Mouse (Mus musculus) cerebellum, adult 2 months (tissue): ENCODE measurements at regions not wholly inside any gene's neighbourhood (a gene's known extent, or its start where the extent isn't known, plus 50 kb on each side); places are given as distances from the start of the nearest gene placed in this dataset.

Experiments
- DNase-seq, 2 experiments: peaks; one replicate each; pipeline ENCODE4 v3.0.0; 2021
- H3K27ac ChIP-seq: fragments of 200-500 bp; 2 replicates; pipeline ENCODE4 v1.5.1; 2012; ENCODE audit warnings: low read length, control low read depth, inconsistent platforms; ENCODE audit not compliant: insufficient read depth
- H3K27me3 ChIP-seq: fragments of 200-500 bp; 2 replicates; pipeline ENCODE4 v1.6.1; 2012; ENCODE audit warnings: inconsistent platforms, mild to moderate bottlenecking, low read length, moderate library complexity; ENCODE audit not compliant: control insufficient read depth, insufficient read depth
- H3K4me1 ChIP-seq: fragments of 200-500 bp; 2 replicates; pipeline ENCODE4 v1.6.1; 2011; ENCODE audit warnings: low read length; ENCODE audit not compliant: control insufficient read depth, insufficient read depth
- H3K4me3 ChIP-seq: fragments of 200-500 bp; replicated peaks from 2 replicates; pipeline ENCODE3; 2011; ENCODE audit warnings: mild to moderate bottlenecking, low read depth, low read length, control low read depth; ENCODE audit not compliant: insufficient read depth
- CTCF ChIP-seq: fragments of 200-500 bp; IDR thresholded peaks from 2 replicates; pipeline ENCODE4 v1.5.1; 2011; ENCODE audit warnings: low read depth, mild to moderate bottlenecking, control low read depth, low read length, moderate library complexity, borderline replicate concordance; ENCODE audit not compliant: insufficient read depth
- POLR2A ChIP-seq: fragments of 200-500 bp; IDR thresholded peaks from 2 replicates; pipeline ENCODE4 v1.6.1; 2011; ENCODE audit warnings: low read length, control low read depth, borderline replicate concordance; ENCODE audit not compliant: insufficient read depth
- WGBS: fragments of 180-500 bp; shearing (Covaris S2); methylation state at CpG from one replicate; pipeline ENCODE4 v1.1.7; 2018; 5-methylcytosine and 5-hydroxymethylcytosine counted together

DNA sequence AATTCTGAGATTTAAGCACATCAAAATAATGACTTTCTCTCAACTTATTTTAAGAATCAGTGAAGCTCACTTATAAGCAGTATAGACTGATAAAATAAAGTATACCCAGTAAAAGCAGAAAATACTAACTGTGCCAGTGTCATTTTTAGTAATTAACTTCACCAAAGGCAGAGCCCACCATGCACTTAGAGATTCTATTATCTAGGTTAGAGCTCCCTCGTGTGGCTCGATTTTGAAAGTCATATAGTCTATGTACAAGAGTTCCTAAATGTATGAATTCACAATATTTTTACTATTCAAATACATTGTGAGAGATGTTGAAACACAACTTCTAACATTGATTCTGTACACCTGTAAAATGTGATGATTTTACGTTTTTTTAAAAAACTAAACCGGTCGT, 589.3 kb downstream of the Kcnj3 start:
- WGBS = 7% methylated on average over 5 of the region's 5 CpGs
- no peak overlapping the region for H3K4me3 ChIP-seq
- H3K27ac ChIP-seq = no peak overlapping the region
- H3K4me1 ChIP-seq = no peaks in the 10 kb centered on the region
- H3K27me3 ChIP-seq = no peaks in the 10 kb centered on the region
- DNase-seq = no peak
- TF ChIP-seq CTCF = peak; percentile 26; the same call in 1 of the 2 replicates
- TF ChIP-seq POLR2A = no peak

DNA sequence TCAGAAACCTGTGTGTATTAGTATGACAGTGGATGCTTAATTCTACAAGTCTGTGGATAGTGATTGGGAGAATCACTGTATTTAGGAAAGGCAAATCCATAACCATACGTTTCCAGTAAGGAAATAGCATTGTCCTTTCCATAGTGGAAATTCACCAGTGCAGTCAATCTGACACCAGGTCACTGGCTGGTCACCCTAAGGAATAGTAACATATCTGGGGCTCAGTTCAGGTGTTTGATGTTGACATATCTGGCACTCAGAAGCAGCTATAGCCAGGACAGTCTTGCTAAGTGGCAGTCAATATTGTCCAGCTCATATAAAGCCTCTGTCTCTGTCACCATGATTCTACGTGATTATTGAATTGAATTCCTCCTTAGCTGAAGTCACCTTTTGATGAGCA, 593.2 kb downstream of the Kcnj3 start:
- H3K27me3 ChIP-seq = no peaks in the 10 kb centered on the region
- H3K27ac ChIP-seq = no peak overlapping the region
- no peak for DNase-seq
- no peak overlapping the region for H3K4me3 ChIP-seq
- 81% methylated on average over 2 of the region's 2 CpGs for WGBS
- TF ChIP-seq POLR2A (no peak), CTCF (no peak)
- H3K4me1 ChIP-seq = no peaks in the 10 kb centered on the region
